Mouse (Mus musculus): ENCODE data around the gene Selplg.

GRCm38 (mm10) chr5:113824228-113824627, 8.2 kb downstream of the Selplg start:
- TF ChIP-seq CTCF (IDR thresholded peaks at IDR 0.05; ENCODE audit: borderline replicate concordance, insufficient read depth, low read depth, low read length) (no peak), POLR2A (IDR thresholded peaks at IDR 0.05; ENCODE audit: borderline replicate concordance, insufficient read depth, low read length) (no peak)
